Mouse (Mus musculus) stomach, postnatal 0 days (tissue): Measurements from ENCODE around the gene Exoc8.

ENCODE experiments used
- CTCF ChIP-seq: IDR thresholded peaks from 2 replicates; pipeline ENCODE4 v1.5.1; 2016; ENCODE audit warnings: antibody characterized with exemption, low read depth, mild to moderate bottlenecking, moderate library complexity
- EP300 ChIP-seq: optimal IDR thresholded peaks from 2 replicates; pipeline ENCODE3; 2016; ENCODE audit warnings: antibody characterized with exemption

- no peak for TF ChIP-seq CTCF
- no peak for TF ChIP-seq EP300
Measured at GRCm38 (mm10) chr8:124871474-124871873, 26.0 kb downstream of the Exoc8 start.
